Mouse (Mus musculus) neural tube, embryonic 13.5 days (tissue): ENCODE results near the gene Slc35a5. TPM values are rescaled to one million over a fixed set of nuclear protein-coding genes. Genes with fewer than 3 reads are reported as not detected.

Source experiments
- ATAC-seq: fragments of 200-750 bp; cut with Nextera tagmentation; 2 replicates; pipeline ENCODE4 v1.8.0; 2017; ENCODE audit warnings: low read depth, mild to moderate bottlenecking, moderate TSS enrichment, moderate library complexity
- H3K27ac ChIP-seq: fragments of 300-500 bp; sonication (generic); replicated peaks from 2 replicates; pipeline ENCODE4 v1.5.1; 2015; ENCODE audit warnings: moderate library complexity, mild to moderate bottlenecking, inconsistent platforms
- H3K27me3 ChIP-seq: fragments of 300-500 bp; sonication (generic); 2 replicates; pipeline ENCODE4 v1.6.1; 2015; ENCODE audit warnings: mild to moderate bottlenecking, inconsistent platforms
- H3K36me3 ChIP-seq: fragments of 300-500 bp; sonication (generic); 2 replicates; pipeline ENCODE4 v1.6.1; 2015; ENCODE audit warnings: mild to moderate bottlenecking, inconsistent platforms
- H3K4me1 ChIP-seq: fragments of 300-500 bp; sonication (generic); replicated peaks from 2 replicates; pipeline ENCODE4 v1.6.1; 2015; ENCODE audit warnings: inconsistent platforms
- H3K4me2 ChIP-seq: fragments of 300-500 bp; sonication (generic); 2 replicates; pipeline ENCODE4 v1.6.1; 2015; ENCODE audit warnings: inconsistent platforms, mild to moderate bottlenecking, moderate library complexity
- H3K4me3 ChIP-seq: fragments of 300-500 bp; sonication (generic); 2 replicates; pipeline ENCODE4 v1.5.1; 2015; ENCODE audit warnings: mild to moderate bottlenecking, inconsistent platforms
- H3K9ac ChIP-seq: fragments of 300-500 bp; sonication (generic); 2 replicates; pipeline ENCODE4 v1.6.1; 2015; ENCODE audit warnings: moderate library complexity, mild to moderate bottlenecking, inconsistent platforms
- H3K9me3 ChIP-seq: fragments of 300-500 bp; sonication (generic); 2 replicates; pipeline ENCODE4 v1.6.1; 2016; ENCODE audit warnings: inconsistent platforms
- WGBS: fragments of 180-500 bp; shearing (Covaris S2); methylation state at CpG from one replicate; pipeline ENCODE4 v1.1.7; 2015; 5-methylcytosine and 5-hydroxymethylcytosine counted together
- polyA plus RNA-seq: library from polyadenylated mRNA; unstranded; fragments of >200 nt; fragmentation: Nextera tagmentation; extraction: Ambion mirVana; gene quantifications from 2 replicates; pipeline ENCODE4 v1.2.1, GENCODE M21; 2015

The Slc35a5 gene
- polyA plus RNA-seq, 1 experiment from 2014 or later = 31.1 TPM

- Histone ChIP-seq H3K27ac (no peak overlapping the region), H3K4me1 (no peaks in the 10 kb centered on the region), H3K4me3 (no peak overlapping the region), H3K4me2 (no peak overlapping the region), H3K9me3 (no peaks in the 10 kb centered on the region), H3K27me3 (no peaks in the 10 kb centered on the region), H3K36me3 (no peaks in the 10 kb centered on the region), H3K9ac (no peak overlapping the region)
- ATAC-seq = no peak
- 67% methylated on average over 3 of the region's 3 CpGs for WGBS
Observed at GRCm38 (mm10) chr16:45104993-45105392, 53.5 kb downstream of the Slc35a5 start.

DNA sequence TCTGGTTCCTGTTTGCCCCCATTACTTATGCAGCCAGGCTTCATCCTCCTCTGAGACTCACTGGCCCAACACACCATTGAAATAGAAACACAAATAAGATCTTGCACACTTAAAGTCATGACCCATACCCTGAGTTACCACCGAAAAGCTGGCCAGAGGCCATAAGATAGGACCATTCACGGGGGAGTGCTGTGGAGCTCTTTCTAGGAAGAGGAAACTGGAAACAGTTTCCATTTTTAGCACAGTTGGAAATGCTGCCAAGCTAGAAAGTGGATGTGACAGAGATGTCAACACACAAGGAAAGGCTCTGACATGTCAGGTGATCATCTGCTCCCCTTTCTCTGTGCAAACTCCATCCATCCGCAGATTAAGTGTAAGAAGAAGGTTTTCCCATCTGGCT is 57.6 kb downstream of the Slc35a5 start:
- H3K4me2 ChIP-seq = no peak overlapping the region
- H3K27ac ChIP-seq = no peak overlapping the region
- no peak overlapping the region for H3K9ac ChIP-seq
- H3K9me3 ChIP-seq = no peaks in the 10 kb centered on the region
- ATAC-seq = no peak
- H3K4me1 ChIP-seq = peaks cover 16% of the 10 kb centered on the region
- no peaks in the 10 kb centered on the region for H3K36me3 ChIP-seq
- H3K27me3 ChIP-seq = no peaks in the 10 kb centered on the region
- WGBS = 79% methylated on average over 3 of the region's 3 CpGs
- no peak overlapping the region for H3K4me3 ChIP-seq

DNA sequence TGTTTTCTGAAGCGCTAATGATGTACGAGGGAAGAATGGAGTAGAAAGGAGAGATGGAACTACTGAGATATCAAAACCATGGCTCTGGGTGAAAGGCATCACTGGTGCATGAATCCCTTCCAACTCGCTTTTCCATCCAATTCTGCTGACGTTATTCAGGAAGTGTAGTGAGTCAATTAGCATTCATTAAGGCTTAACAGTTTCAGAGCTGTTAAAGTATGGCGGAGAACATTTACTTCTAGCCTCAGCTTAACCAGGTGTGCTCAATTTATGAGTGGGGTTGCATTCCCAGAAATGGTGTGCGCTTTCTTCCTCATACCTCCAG is 59.7 kb downstream of the Slc35a5 start:
- Histone ChIP-seq H3K4me3 (no peak overlapping the region), H3K9me3 (no peaks in the 10 kb centered on the region), H3K36me3 (no peaks in the 10 kb centered on the region), H3K27me3 (no peaks in the 10 kb centered on the region), H3K4me1 (peaks cover 30% of the 10 kb centered on the region), H3K27ac (peak overlapping the region; percentile 54), H3K9ac (no peak overlapping the region), H3K4me2 (peak overlapping the region; percentile 39)
- peak; percentile 21; the same call in 1 of the 2 replicates for ATAC-seq
- WGBS = 47% methylated on average over 6 of the region's 6 CpGs

DNA sequence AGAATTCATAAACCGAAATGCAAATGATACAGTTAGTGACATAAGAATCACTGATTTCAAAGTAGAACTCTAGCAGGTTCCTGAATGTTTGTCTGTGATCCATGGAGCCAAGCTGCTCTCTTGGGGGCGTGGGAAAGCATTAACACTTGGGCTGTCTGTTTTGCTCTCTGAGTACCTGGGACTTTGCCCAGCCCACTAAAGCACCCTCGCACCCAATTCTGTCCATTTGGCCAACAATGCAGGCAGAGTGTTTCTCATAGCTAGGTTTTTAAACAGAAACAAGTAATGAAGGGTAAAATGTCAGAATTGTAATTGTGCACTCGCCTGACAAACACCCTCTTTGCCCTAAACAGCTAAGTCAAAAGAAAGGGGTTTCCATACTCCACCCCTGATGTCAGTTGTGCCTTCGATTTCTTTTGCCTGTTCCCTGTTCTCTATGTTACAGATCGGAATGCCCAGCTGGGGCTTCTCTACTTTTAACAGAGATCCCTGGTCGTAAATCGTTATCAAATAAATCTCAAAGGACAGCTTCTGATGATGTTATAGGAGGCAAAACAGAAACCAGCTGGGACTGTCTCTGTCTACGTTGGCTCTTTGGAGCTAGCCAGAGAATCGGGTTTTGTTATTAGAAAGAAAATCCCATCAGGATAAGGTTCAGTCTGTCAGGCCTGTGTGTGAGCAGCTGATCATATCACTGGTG is 60.2 kb downstream of the Slc35a5 start:
- Histone ChIP-seq H3K27ac (peak overlapping the region; percentile 54), H3K4me2 (peak overlapping the region; percentile 39), H3K27me3 (no peaks in the 10 kb centered on the region), H3K9ac (no peak overlapping the region), H3K4me3 (no peak overlapping the region), H3K9me3 (no peaks in the 10 kb centered on the region), H3K4me1 (peaks cover 35% of the 10 kb centered on the region), H3K36me3 (no peaks in the 10 kb centered on the region)
- WGBS = 39% methylated on average over 10 of the region's 10 CpGs
- ATAC-seq = peak; percentile 47; the same call in 1 of the 2 replicates

- no peak overlapping the region for H3K9ac ChIP-seq
- H3K4me2 ChIP-seq = peak overlapping the region; percentile 24; the same call in 1 of the 2 replicates
- no peaks in the 10 kb centered on the region for H3K27me3 ChIP-seq
- H3K36me3 ChIP-seq = no peaks in the 10 kb centered on the region
- no peak overlapping the region for H3K27ac ChIP-seq
- no peaks in the 10 kb centered on the region for H3K9me3 ChIP-seq
- peaks cover 38% of the 10 kb centered on the region for H3K4me1 ChIP-seq
- WGBS = 92% methylated on average over 2 of the region's 2 CpGs
- no peak overlapping the region for H3K4me3 ChIP-seq
- no peak for ATAC-seq
Observed at GRCm38 (mm10) chr16:45097467-45097866, 61.0 kb downstream of the Slc35a5 start.

DNA sequence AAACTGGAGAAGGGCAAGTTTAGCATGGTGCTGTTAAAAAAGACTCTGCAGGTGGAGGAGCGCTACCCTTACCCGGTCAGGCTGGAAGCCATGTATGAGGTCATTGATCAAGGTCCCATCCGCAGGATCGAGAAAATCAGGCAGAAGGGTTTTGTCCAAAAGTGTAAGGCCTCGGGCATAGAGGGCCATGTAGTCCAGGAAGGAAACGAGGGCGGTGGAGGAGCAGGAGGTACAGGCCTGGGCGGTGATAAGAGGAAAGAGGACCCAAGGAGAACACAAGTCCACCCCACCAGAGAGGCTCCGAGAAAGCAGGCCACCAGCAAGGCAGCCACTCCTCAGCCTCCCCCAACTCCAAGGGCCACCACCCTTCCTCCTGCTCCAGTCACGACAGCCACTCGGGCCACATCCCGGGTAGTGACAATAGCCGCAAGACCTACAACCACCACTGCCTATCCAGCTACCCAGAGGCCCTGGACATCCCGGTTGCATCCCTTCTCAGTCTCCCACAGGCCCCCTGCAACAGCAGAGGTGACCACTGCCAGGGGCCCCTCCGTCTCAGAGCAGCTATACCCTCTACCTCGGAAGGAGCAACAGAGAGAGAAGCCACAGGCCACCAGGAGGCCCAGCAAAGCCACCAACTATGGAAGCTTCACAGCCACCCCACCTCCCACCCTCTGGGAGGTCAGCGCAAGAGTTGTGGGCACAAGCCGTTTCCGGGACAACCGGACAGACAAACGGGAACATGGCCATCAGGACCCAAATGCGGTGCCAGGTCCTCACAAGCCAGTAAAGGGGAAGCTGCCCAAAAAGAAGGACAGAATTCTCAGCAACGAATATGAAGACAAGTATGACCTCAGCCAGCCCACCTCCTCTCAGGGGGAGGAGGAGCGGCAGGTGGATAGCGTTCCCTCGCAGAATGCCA is 62.7 kb downstream of the Slc35a5 start:
- no peak overlapping the region for H3K4me3 ChIP-seq
- H3K4me1 ChIP-seq = peaks cover 38% of the 10 kb centered on the region
- H3K9me3 ChIP-seq = no peaks in the 10 kb centered on the region
- no peak for ATAC-seq
- H3K9ac ChIP-seq = no peak overlapping the region
- no peak overlapping the region for H3K4me2 ChIP-seq
- no peaks in the 10 kb centered on the region for H3K27me3 ChIP-seq
- 86% methylated on average over 26 of the region's 26 CpGs for WGBS
- no peaks in the 10 kb centered on the region for H3K36me3 ChIP-seq
- no peak overlapping the region for H3K27ac ChIP-seq

GRCm38 (mm10) chr16:45095030-45095429 is 63.5 kb downstream of the Slc35a5 start:
- H3K9me3 ChIP-seq = no peaks in the 10 kb centered on the region
- H3K36me3 ChIP-seq = no peaks in the 10 kb centered on the region
- peak overlapping the region; percentile 60; the same call in 1 of the 2 replicates for H3K4me2 ChIP-seq
- WGBS = 94% methylated on average over 13 of the region's 13 CpGs
- H3K27ac ChIP-seq = no peak overlapping the region
- H3K4me3 ChIP-seq = no peak overlapping the region
- H3K9ac ChIP-seq = no peak overlapping the region
- ATAC-seq = no peak
- peaks cover 38% of the 10 kb centered on the region for H3K4me1 ChIP-seq
- H3K27me3 ChIP-seq = no peaks in the 10 kb centered on the region

DNA sequence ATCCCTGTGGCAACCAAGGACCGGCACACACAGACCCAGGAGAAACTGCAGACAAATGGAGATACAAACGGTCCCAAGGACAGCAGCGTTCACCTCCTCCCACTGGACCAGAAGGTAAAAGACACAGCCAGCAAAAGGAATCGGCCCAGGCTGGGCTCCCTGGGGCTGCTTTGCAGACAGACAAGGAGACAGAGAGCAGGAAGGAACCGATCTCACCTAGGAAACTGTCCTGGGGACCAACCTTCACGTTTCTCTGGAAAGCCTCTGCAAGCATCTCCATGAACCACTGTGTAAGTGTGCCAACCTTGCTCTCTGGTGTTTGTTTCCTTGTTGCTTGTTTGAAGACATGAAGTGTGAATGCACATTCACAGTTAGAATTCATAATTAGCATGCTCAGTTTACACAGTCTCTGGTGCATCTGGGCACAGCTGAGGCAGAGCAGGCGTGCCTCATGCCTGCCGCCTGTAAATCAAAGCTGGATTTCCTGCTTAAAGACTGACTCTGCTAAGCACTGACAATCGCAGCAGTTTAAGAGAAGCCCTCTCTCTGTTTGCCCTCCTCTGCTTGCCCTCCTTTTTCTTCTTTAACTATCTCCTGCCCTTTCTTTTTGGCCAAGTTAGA is 64.3 kb downstream of the Slc35a5 start:
- Histone ChIP-seq H3K9ac (peak overlapping the region; percentile 70), H3K27ac (peak overlapping the region; percentile 61), H3K4me1 (peaks cover 38% of the 10 kb centered on the region), H3K36me3 (no peaks in the 10 kb centered on the region), H3K4me3 (peak overlapping the region; percentile 39), H3K9me3 (no peaks in the 10 kb centered on the region), H3K27me3 (no peaks in the 10 kb centered on the region), H3K4me2 (peak overlapping the region; percentile 60)
- 7% methylated on average over 9 of the region's 9 CpGs for WGBS
- ATAC-seq = peak; percentile 65

DNA sequence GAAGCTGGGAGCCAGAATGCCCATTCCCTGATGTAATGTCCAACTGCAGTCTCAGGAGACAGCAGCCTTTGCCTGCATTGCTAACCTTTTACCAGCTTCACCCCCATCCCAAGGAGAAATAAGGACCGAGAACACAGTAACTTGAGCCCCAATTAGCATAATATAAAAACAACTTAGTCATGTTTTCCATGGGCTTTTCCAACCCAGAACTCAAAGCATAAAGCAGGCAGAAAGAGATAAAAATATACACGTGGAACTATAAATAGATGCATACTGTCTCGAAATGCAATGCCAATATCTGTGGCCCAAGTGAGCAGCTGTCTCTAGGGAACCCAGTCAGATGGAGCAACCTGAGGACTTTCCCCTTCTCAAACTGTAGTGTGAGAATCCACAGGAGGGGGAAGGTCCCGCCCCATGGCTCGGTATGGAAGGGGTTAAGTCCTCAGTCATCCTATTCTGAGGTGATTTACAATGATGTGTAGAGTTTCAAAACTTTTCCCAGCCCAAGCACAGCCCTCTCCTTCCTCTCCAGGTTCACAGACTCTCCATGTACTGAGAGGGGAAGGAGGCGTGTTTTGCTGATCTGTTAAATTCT is 65.3 kb downstream of the Slc35a5 start, which contains the start of gene Ccdc80:
Ccdc80 (plus strand) TSS at position 266 of the 595 bp plus-strand sequence.
- peak within 1 kb of the TSS; percentile 60 for H3K4me2 ChIP-seq
- 39% methylated on average over 6 of the region's 6 CpGs for WGBS
- no peaks in the 10 kb centered on the region for H3K27me3 ChIP-seq
- peak within 1 kb of the TSS; percentile 61 for H3K27ac ChIP-seq
- H3K36me3 ChIP-seq = no peaks in the 10 kb centered on the region
- H3K4me1 ChIP-seq = peaks cover 28% of the 10 kb centered on the region
- H3K4me3 ChIP-seq = peak within 1 kb of the TSS; percentile 39
- no peak for ATAC-seq
- peak within 1 kb of the TSS; percentile 70 for H3K9ac ChIP-seq
- no peaks in the 10 kb centered on the region for H3K9me3 ChIP-seq

DNA sequence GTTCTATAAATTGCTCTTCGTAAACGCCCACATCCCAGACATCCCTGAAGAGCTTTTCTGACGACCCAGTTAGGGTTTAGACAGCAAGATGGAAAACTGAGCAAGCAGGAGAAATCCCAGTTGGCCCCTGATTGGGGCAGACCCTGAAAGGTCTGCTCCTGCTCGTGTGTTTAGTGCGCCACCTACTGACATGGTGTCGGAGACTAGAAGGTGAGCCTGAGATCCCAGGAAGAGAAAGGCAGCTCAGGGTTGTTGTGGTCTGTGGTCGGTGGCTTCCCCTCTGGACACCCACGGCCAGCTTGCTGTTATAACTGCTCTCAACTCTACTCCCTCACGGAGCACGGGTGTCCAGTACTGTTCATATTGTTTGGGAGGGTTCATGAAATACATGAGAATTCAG is 68.5 kb downstream of the Slc35a5 start:
- no peak overlapping the region for H3K4me2 ChIP-seq
- no peaks in the 10 kb centered on the region for H3K9me3 ChIP-seq
- H3K27me3 ChIP-seq = no peaks in the 10 kb centered on the region
- H3K27ac ChIP-seq = no peak overlapping the region
- no peaks in the 10 kb centered on the region for H3K36me3 ChIP-seq
- no peak overlapping the region for H3K4me3 ChIP-seq
- no peak overlapping the region for H3K9ac ChIP-seq
- H3K4me1 ChIP-seq = peaks cover 20% of the 10 kb centered on the region
- peak; percentile 82 for ATAC-seq
- WGBS = 12% methylated on average over 10 of the region's 10 CpGs
